Mouse (Mus musculus) mouse trophoblast stem cell (cell line): ENCODE results near the gene Arhgap31.

Experiments used
- in situ Hi-C, 2 experiments: fragments of 300-500 bp; cut with MseI, MboI; formaldehyde crosslinking; loops; 2 replicates in 1 of 2; 3 replicates in 1 of 2; pipeline ENCODE4 v1.15.1; 2025

The Arhgap31 gene

GRCm38 (mm10) chr16:38606509-38606908, 106.6 kb downstream of the Arhgap31 start:
- in situ Hi-C loops = no loop called here

GRCm38 (mm10) chr16:38602989-38603804, 109.9 kb downstream of the Arhgap31 start:
- in situ Hi-C loops = no loop called here

GRCm38 (mm10) chr16:38598986-38599680, 113.9 kb downstream of the Arhgap31 start:
- in situ Hi-C loops = no loop called here

- in situ Hi-C loops = no loop called here
These were observed 116.4 kb downstream of the Arhgap31 start for GRCm38 (mm10) chr16:38596651-38597050.

- in situ Hi-C loops = no loop called here
These were observed 117.0 kb downstream of the Arhgap31 start for GRCm38 (mm10) chr16:38596099-38596498.

GRCm38 (mm10) chr16:38594435-38594834, 118.6 kb downstream of the Arhgap31 start:
- in situ Hi-C loops = no loop called here

GRCm38 (mm10) chr16:38592946-38593345, 120.1 kb downstream of the Arhgap31 start:
- in situ Hi-C loops = no loop called here

GRCm38 (mm10) chr16:38592026-38592678, 120.9 kb downstream of the Arhgap31 start:
- in situ Hi-C loops = no loop called here

GRCm38 (mm10) chr16:38591506-38591905, 121.6 kb downstream of the Arhgap31 start:
- in situ Hi-C loops = no loop called here

- in situ Hi-C loops = no loop called here
These were observed 125.5 kb downstream of the Arhgap31 start for GRCm38 (mm10) chr16:38587572-38587971.

- in situ Hi-C loops = no loop called here
These were observed 125.9 kb downstream of the Arhgap31 start for GRCm38 (mm10) chr16:38587163-38587562.

- in situ Hi-C loops = no loop called here
These were observed 127.9 kb downstream of the Arhgap31 start for GRCm38 (mm10) chr16:38585186-38585585.

GRCm38 (mm10) chr16:38584761-38585160, 128.3 kb downstream of the Arhgap31 start:
- in situ Hi-C loops = no loop called here

- in situ Hi-C loops = no loop called here
These were observed 141.6 kb downstream of the Arhgap31 start for GRCm38 (mm10) chr16:38571481-38571880.

GRCm38 (mm10) chr16:38568192-38568591, 144.9 kb downstream of the Arhgap31 start:
- in situ Hi-C loops = no loop called here

GRCm38 (mm10) chr16:38563516-38563915, 149.6 kb downstream of the Arhgap31 start:
- in situ Hi-C loops = no loop called here

GRCm38 (mm10) chr16:38562968-38563327, 150.1 kb downstream of the Arhgap31 start:
- in situ Hi-C loops = no loop called here

GRCm38 (mm10) chr16:38562131-38562967, 150.7 kb downstream of the Arhgap31 start:
- in situ Hi-C loops = no loop called here

GRCm38 (mm10) chr16:38558221-38558748, 154.8 kb downstream of the Arhgap31 start, which contains the start of gene Tmem39a:
Gene Tmem39a (plus strand): TSS chr16:38558698.
- in situ Hi-C loops = no loop called here

GRCm38 (mm10) chr16:38555988-38556387, 157.1 kb downstream of the Arhgap31 start:
- in situ Hi-C loops = no loop called here
